Comparison of ENCODE assay signal across 18 mouse cellular contexts in genomic region chr2:170244108-170244507, GRCm38 (mm10).
DNase-seq lines count a peak whose midpoint lies in the region; ATAC-seq and TF ChIP-seq lines count a peak whose summit lies in the region.
"Had no signal": no experiment of that assay in that cellular context is flagged by ENCODE, and none has a peak within 500 bp of the region (broad histone marks: within the 10 kb centered on the region; RNA-seq: fewer than 3 reads in every experiment).

No protein-coding gene starts in this region.

- H3K4me3 ChIP-seq in liver, embryonic 15.5 days (replicated peaks), result no peak overlapping the region
- H3K4me3 ChIP-seq in liver, embryonic 11.5 days (ENCODE audit: low read depth, low read length), result no peak overlapping the region
- no peak overlapping the region for H3K4me3 ChIP-seq in ES-E14 (ENCODE audit: insufficient read depth in 1 of 2, low read depth in 1 of 2, low read length in 2 of 2, poor library complexity in 1 of 2, severe bottlenecking in 1 of 2)
- H3K4me3 ChIP-seq: embryonic facial prominence, embryonic 10.5 days; heart, adult 2 months; heart, embryonic 15.5 days had no signal

- no peaks in the 10 kb centered on the region for H3K27me3 ChIP-seq in liver, embryonic 15.5 days
- no peaks in the 10 kb centered on the region for H3K27me3 ChIP-seq in liver, embryonic 11.5 days (replicated peaks; ENCODE audit: control insufficient read depth, insufficient read depth, low read length)
- H3K27me3 ChIP-seq: heart, embryonic 15.5 days had no signal

- peaks cover 4% of the 10 kb centered on the region; the same call in 1 of the 2 replicates for H3K4me1 ChIP-seq in liver, embryonic 15.5 days (replicated peaks)
- no peaks in the 10 kb centered on the region for H3K4me1 ChIP-seq in liver, embryonic 11.5 days (replicated peaks; ENCODE audit: control insufficient read depth, insufficient read depth, low read length)
- peaks cover 14% of the 10 kb centered on the region in 2 experiments for H3K4me1 ChIP-seq in ES-E14 (ENCODE audit: control insufficient read depth in 2 of 2, insufficient read depth in 2 of 2, low read length in 2 of 2, poor library complexity in 1 of 2)
- H3K4me1 ChIP-seq: heart, embryonic 15.5 days had no signal

- H3K9me3 ChIP-seq in liver, embryonic 15.5 days (replicated peaks), result no peaks in the 10 kb centered on the region
- H3K9me3 ChIP-seq in liver, embryonic 11.5 days (ENCODE audit: control insufficient read depth, low read length), result no peaks in the 10 kb centered on the region
- no peaks in the 10 kb centered on the region for H3K9me3 ChIP-seq in ES-E14 (ENCODE audit: control insufficient read depth, insufficient read depth, low read depth, low read length)
- H3K9me3 ChIP-seq: embryonic facial prominence, embryonic 10.5 days; heart, embryonic 15.5 days had no signal

- no peak for ATAC-seq in liver, embryonic 15.5 days (ENCODE audit: insufficient read depth)
- ATAC-seq in liver, embryonic 11.5 days (replicated peaks; ENCODE audit: low FRiP score), result no peak
- ATAC-seq in megakaryocyte, adult 5-6 weeks (ENCODE audit: poor library complexity, severe bottlenecking), result peak; percentile 24; the same call in 1 of the 2 replicates
- ATAC-seq: forebrain, embryonic 14.5 days; hindbrain, postnatal 0 days had no signal

- H3K4me2 ChIP-seq in liver, embryonic 15.5 days, result no peak overlapping the region
- H3K4me2 ChIP-seq in liver, embryonic 11.5 days, result no peak overlapping the region
- H3K4me2 ChIP-seq: heart, embryonic 11.5 days; heart, embryonic 15.5 days had no signal

- WGBS in liver, embryonic 15.5 days (ENCODE audit: insufficient replicate concordance), result 34% methylated on average over 4 of the region's 4 CpGs
- 69% methylated on average over 4 of the region's 4 CpGs for WGBS in liver, embryonic 11.5 days

- H3K27ac ChIP-seq in liver, embryonic 15.5 days (replicated peaks), result 0 out of 2 replicates have a peak overlapping the region, but pooled peaks have one; percentile 1
- H3K27ac ChIP-seq in liver, embryonic 11.5 days (ENCODE audit: low read depth, low read length), result no peak overlapping the region
- no peak overlapping the region; the same call in 1 of the 2 replicates for H3K27ac ChIP-seq in ES-E14 (ENCODE audit: insufficient read depth, low read depth, low read length, poor library complexity, severe bottlenecking)
- H3K27ac ChIP-seq: embryonic facial prominence, embryonic 10.5 days; heart, adult 2 months; heart, embryonic 15.5 days; hindbrain, postnatal 0 days had no signal

- no peak overlapping the region for H3K9ac ChIP-seq in liver, embryonic 15.5 days
- no peak overlapping the region for H3K9ac ChIP-seq in liver, embryonic 11.5 days (ENCODE audit: low read depth, low read length)
- no peak overlapping the region for H3K9ac ChIP-seq in ES-E14 (ENCODE audit: insufficient read depth, low read depth, low read length, poor library complexity, severe bottlenecking)
- H3K9ac ChIP-seq: heart, embryonic 15.5 days had no signal

- no peaks in the 10 kb centered on the region for H3K36me3 ChIP-seq in liver, embryonic 15.5 days (replicated peaks)
- H3K36me3 ChIP-seq in liver, embryonic 11.5 days (ENCODE audit: control insufficient read depth, insufficient read depth, low read length), result no peaks in the 10 kb centered on the region
- no peaks in the 10 kb centered on the region for H3K36me3 ChIP-seq in ES-E14 (ENCODE audit: control insufficient read depth, insufficient read depth, low read length, poor library complexity, severe bottlenecking)
- H3K36me3 ChIP-seq: embryonic facial prominence, embryonic 10.5 days; heart, embryonic 15.5 days had no signal

- DNase-seq in liver, embryonic 11.5 days (ENCODE audit: low spot score), result no peak
- no peak for DNase-seq in ES-E14 (ENCODE audit: low read depth, low spot score)
- no peak for DNase-seq in frontal cortex, postnatal 10 days (ENCODE audit: low spot score in 2 of 2)
- no peak for DNase-seq in kidney, postnatal 36 days
- DNase-seq: adrenal gland, postnatal 10 days; cerebellum, adult 11-12 months; cerebellum, adult 9-10 months; cerebellum, postnatal 25 days; gastrocnemius, postnatal 36 days; heart, adult 2 months; heart, postnatal 14 days had no signal

- in situ Hi-C loops in ES-E14 (cut with MboI; ENCODE audit: low sequenced_read_pairs in 2 of 2, unreplicated experiment in 2 of 2), result no loop called here

TF ChIP-seq in ES-E14, 5 proteins besides CTCF, POLR2A, EP300 and RAD21:
- TF ChIP-seq CHD2 (IDR thresholded peaks at IDR 0.05; ENCODE audit: low read depth, low read length) (no peak), ZNF384 (IDR thresholded peaks at IDR 0.05; ENCODE audit: low read depth, low read length) (0 out of 2 replicates have a peak, but pooled peaks have one; percentile 6), ZC3H11A (IDR thresholded peaks at IDR 0.05; ENCODE audit: borderline replicate concordance, low read depth, low read length) (no peak), MAFK (IDR thresholded peaks at IDR 0.05; ENCODE audit: insufficient read depth, low read depth, low read length) (no peak), HCFC1 (IDR thresholded peaks at IDR 0.05; ENCODE audit: borderline replicate concordance, insufficient read depth, low read length) (no peak)
TF ChIP-seq in ES-E14: peak in this region for 1.
